Mouse (Mus musculus) small intestine, adult 2 months (tissue): Measurements from ENCODE around the gene Hyal1. TPM values are rescaled to one million over a fixed set of nuclear protein-coding genes. Genes with fewer than 3 reads are reported as not detected.

Experiments used
- H3K27ac ChIP-seq: fragments of 200-500 bp; 2 replicates; pipeline ENCODE4 v1.5.1; 2012; ENCODE audit warnings: low read depth, low read length, control low read depth, inconsistent platforms; ENCODE audit not compliant: insufficient read depth
- H3K27me3 ChIP-seq: fragments of 200-500 bp; 2 replicates; pipeline ENCODE4 v1.6.1; 2012; ENCODE audit warnings: mild to moderate bottlenecking, moderate library complexity, low read length, inconsistent platforms; ENCODE audit not compliant: control insufficient read depth, insufficient read depth
- H3K36me3 ChIP-seq: fragments of 200-500 bp; 2 replicates; pipeline ENCODE4 v1.6.1; 2012; ENCODE audit warnings: mild to moderate bottlenecking, low read length, control low read depth, inconsistent platforms; ENCODE audit not compliant: control insufficient read depth, insufficient read depth
- H3K4me1 ChIP-seq: fragments of 200-500 bp; 2 replicates; pipeline ENCODE4 v1.6.1; 2012; ENCODE audit warnings: low read length, inconsistent platforms, mixed read lengths; ENCODE audit not compliant: control insufficient read depth, insufficient read depth, insufficient read length
- H3K4me3 ChIP-seq: fragments of 200-500 bp; 2 replicates; pipeline ENCODE4 v1.5.1; 2012; ENCODE audit warnings: low read depth, mild to moderate bottlenecking, control low read depth, inconsistent platforms, low read length, moderate library complexity
- CTCF ChIP-seq: fragments of 200-500 bp; IDR thresholded peaks from 2 replicates; pipeline ENCODE4 v1.5.1; 2012; ENCODE audit warnings: low read depth, mild to moderate bottlenecking, control low read depth, inconsistent platforms, low read length, moderate library complexity, mixed read lengths; ENCODE audit not compliant: insufficient replicate concordance, insufficient read length; ENCODE audit errors: extremely low read depth
- POLR2A ChIP-seq: fragments of 200-500 bp; IDR thresholded peaks from 2 replicates; pipeline ENCODE4 v1.6.1; 2012; ENCODE audit warnings: low read depth, mild to moderate bottlenecking, control low read depth, inconsistent platforms, low read length, moderate library complexity
- WGBS: fragments of 180-500 bp; shearing (Covaris S2); methylation state at CpG from one replicate; pipeline ENCODE4 v1.1.7; 2018; 5-methylcytosine and 5-hydroxymethylcytosine counted together
- polyA plus RNA-seq: library from polyadenylated mRNA; depleted of rRNA; stranded (reverse); fragments of >200 nt; gene quantifications from 2 replicates; pipeline ENCODE4 v1.2.3, GENCODE M21; 2012

The Hyal1 gene
- polyA plus RNA-seq, 1 experiment, result 2.6 TPM

GRCm38 (mm10) chr9:107582509-107583062 lies 5.9 kb downstream of the Hyal1 start:
- H3K36me3 ChIP-seq, result 0 out of 2 replicates have a peak, but pooled peaks cover 4% of the 10 kb centered on the region
- WGBS, result 79% methylated on average over 7 of the region's 7 CpGs
- no peak for TF ChIP-seq CTCF
- no peak overlapping the region for H3K4me3 ChIP-seq
- H3K27me3 ChIP-seq, result no peaks in the 10 kb centered on the region
- peaks cover 7% of the 10 kb centered on the region; the same call in 1 of the 2 replicates for H3K4me1 ChIP-seq
- H3K27ac ChIP-seq, result no peak overlapping the region

- 92% methylated on average over 14 of the region's 14 CpGs for WGBS
- H3K27me3 ChIP-seq, result no peaks in the 10 kb centered on the region
These were observed 6.4 kb downstream of the Hyal1 start for GRCm38 (mm10) chr9:107583174-107583573.

GRCm38 (mm10) chr9:107586504-107586903 lies 9.8 kb downstream of the Hyal1 start:
- WGBS, result 82% methylated on average over 5 of the region's 5 CpGs
- Histone ChIP-seq H3K27me3 (no peaks in the 10 kb centered on the region), H3K36me3 (peaks cover 11% of the 10 kb centered on the region; the same call in 1 of the 2 replicates), H3K4me3 (no peak overlapping the region), H3K4me1 (peaks cover 28% of the 10 kb centered on the region), H3K27ac (peak overlapping the region; percentile 0; the same call in 1 of the 2 replicates)
- no peak for TF ChIP-seq POLR2A
- no peak for TF ChIP-seq CTCF

More at GRCm38 (mm10) chr9:107583174-107583573, 6.4 kb downstream of the Hyal1 start:
- TF ChIP-seq CTCF (no peak), POLR2A (no peak)
- Histone ChIP-seq H3K4me3 (no peak overlapping the region), H3K36me3 (0 out of 2 replicates have a peak, but pooled peaks cover 4% of the 10 kb centered on the region), H3K4me1 (peaks cover 10% of the 10 kb centered on the region; the same call in 1 of the 2 replicates), H3K27ac (no peak overlapping the region)

GRCm38 (mm10) chr9:107586974-107587832 lies 10.5 kb downstream of the Hyal1 start, which contains the start of gene Ifrd2:
TSS of gene Ifrd2 (plus strand) at chr9:107587642.
- Histone ChIP-seq H3K27ac (peak within 1 kb of the TSS; percentile 21; the same call in 1 of the 2 replicates), H3K4me1 (peaks cover 25% of the 10 kb centered on the region), H3K36me3 (peaks cover 16% of the 10 kb centered on the region), H3K27me3 (no peaks in the 10 kb centered on the region), H3K4me3 (peak within 1 kb of the TSS; percentile 75)
- peak; percentile 10; the same call in 1 of the 2 replicates for TF ChIP-seq POLR2A
- TF ChIP-seq CTCF, result no peak
- 5% methylated on average over 46 of the region's 46 CpGs for WGBS

GRCm38 (mm10) chr9:107587833-107588639 lies 11.3 kb downstream of the Hyal1 start:
- Histone ChIP-seq H3K36me3 (peaks cover 23% of the 10 kb centered on the region), H3K27me3 (no peaks in the 10 kb centered on the region), H3K27ac (peak overlapping the region; percentile 18; the same call in 1 of the 2 replicates), H3K4me1 (peaks cover 25% of the 10 kb centered on the region), H3K4me3 (peak overlapping the region; percentile 75)
- 1% methylated on average over 33 of the region's 33 CpGs for WGBS
- TF ChIP-seq CTCF (no peak), POLR2A (no peak)

- Histone ChIP-seq H3K27me3 (no peaks in the 10 kb centered on the region), H3K4me1 (peaks cover 25% of the 10 kb centered on the region), H3K36me3 (peaks cover 27% of the 10 kb centered on the region), H3K27ac (peak overlapping the region; percentile 94), H3K4me3 (peak overlapping the region; percentile 51)
- no peak for TF ChIP-seq POLR2A
- peak; percentile 17; the same call in 1 of the 2 replicates for TF ChIP-seq CTCF
- 23% methylated on average over 25 of the region's 25 CpGs for WGBS
These were observed 13.5 kb downstream of the Hyal1 start for GRCm38 (mm10) chr9:107590058-107590772.

- H3K27me3 ChIP-seq, result no peaks in the 10 kb centered on the region
- 25% methylated on average over 6 of the region's 6 CpGs for WGBS
- H3K36me3 ChIP-seq, result peaks cover 27% of the 10 kb centered on the region
- H3K4me3 ChIP-seq, result peak overlapping the region; percentile 51
- TF ChIP-seq POLR2A, result peak; percentile 36; the same call in 1 of the 2 replicates
- no peak for TF ChIP-seq CTCF
- peak overlapping the region; percentile 94 for H3K27ac ChIP-seq
- H3K4me1 ChIP-seq, result peaks cover 25% of the 10 kb centered on the region
These were observed 14.0 kb downstream of the Hyal1 start for GRCm38 (mm10) chr9:107590773-107591060.
